Mouse (Mus musculus) frontal cortex, postnatal 36 days (tissue): ENCODE measurements around the gene Gm37240.

ENCODE experiments used
- DNase-seq, 2 experiments: peaks; one replicate each; pipeline ENCODE4 v3.0.0; 2022; ENCODE audit warnings: low spot score in 2 of 2

Gene Gm37240

DNA sequence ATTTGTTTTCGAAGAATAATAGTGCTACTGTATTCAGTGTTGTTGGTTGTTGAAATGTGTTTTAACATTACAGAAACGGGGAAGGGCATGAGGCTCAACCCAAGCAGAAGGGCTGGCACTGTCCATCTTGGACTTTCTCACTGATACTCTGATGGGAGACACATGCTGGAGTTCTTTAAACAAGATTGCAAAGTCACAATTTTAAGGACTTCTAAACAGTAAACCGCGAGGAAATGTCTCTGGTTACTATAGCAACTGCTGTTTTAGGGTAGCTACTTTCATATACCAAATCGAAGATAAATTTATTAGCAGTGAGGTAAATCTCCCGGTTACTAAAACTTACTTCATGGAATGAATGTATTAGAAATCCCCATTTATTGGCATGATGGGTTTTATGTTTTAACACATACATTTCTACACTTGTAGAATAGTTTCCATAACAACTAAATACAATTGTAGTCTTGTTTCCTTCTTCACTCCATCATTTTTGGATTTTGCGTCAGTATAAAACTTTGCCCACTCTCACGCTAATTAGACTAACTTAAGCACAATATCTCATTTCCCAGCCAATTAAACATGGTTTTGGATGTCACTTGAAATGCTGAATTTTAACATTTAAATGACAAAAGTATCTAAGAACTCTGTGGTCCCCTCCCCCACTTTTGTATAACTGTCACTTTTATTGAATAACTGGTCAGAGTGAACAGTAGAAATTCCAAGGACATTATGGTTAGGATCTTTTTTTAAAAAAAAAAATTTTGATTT, 932.1 kb downstream of the Gm37240 start:
- DNase-seq = no peak

DNA sequence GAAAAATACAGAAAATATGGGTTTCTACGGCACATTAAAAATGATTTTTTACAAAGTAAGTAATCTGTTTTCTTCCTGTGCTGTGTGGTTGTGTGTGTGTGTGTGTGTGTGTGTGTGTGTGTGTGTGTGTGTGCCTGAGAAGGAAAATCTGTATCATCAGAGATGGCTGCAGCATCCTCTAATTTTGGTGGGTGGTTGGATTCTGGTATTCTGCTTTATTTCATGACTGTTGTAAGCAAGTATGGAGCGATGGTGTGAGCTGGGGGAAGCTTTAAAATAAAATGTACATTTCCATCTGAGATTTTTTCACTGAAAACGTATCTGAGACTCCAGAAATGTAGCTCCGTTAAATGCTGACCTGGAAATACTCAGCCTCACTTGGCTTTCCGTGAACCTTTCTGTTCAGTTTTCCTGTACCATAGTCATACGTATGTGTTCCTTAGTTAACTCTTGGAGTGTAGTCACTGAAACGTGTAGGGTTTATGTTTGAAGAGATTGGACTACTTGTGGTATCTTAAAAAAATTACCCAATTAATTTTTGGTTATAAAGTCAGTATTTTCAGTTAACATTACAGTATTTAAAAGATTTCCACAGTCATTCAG, 934.6 kb downstream of the Gm37240 start:
- peak in 1 of 2 experiments; percentile 13 for DNase-seq

DNA sequence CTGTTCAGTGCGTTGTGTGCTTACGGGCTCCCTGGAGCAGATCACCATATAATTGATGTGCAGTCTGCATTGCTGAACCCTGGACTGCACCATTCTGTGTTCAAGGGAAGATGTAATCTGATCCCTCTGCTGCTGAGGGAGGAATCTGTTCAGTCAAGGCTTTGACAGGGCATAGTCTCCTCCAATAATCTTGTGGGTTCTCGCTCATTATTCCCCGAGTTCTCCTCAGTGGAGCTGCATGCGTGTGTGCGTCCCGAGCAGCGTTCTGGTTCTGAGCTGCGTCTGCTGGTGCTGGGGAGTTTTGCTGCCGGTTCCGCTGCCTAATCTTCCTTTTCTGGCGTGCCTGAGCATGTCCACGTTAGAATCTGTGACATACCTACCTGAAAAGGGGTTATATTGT, 935.2 kb downstream of the Gm37240 start:
- DNase-seq = peak; percentile 80 to 85

DNA sequence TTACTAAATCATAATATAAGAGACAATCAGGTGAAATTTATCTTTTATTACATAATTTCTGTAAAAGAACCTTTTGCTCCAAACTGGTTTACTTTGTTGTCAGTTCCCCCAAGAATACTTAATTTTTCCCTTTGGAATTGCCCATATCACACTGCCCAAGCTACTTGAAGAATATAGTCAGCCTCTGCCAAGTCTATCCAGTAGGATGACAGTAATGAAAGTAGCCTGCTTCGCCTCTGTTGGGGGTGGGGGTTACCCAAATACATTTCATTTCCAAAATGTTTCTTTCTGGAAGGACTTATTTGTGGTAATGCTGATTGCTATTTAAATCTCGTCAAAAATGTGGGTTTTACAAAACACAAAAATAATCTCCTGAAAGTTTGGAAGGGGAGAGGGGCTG, 935.6 kb downstream of the Gm37240 start:
- DNase-seq = no peak

DNA sequence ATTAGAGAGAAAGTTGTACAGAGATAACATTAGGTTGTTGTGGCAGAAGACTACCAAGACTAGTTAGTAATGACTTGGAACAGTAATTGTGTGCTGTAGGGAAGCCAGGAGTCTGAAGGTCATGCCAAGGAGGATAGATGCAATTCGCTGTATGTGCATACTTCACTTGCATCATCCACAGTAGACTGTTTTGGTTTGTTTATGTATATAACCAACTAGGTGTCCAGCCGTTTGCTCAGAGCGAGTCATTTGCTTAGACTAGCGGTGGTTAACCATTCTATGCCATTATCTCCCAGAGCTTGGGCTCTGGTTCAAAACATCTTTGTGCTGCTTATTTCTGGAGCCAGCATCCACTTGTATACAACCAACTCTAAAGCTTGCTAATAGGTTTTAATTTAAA, 937.9 kb downstream of the Gm37240 start:
- DNase-seq = no peak

DNA sequence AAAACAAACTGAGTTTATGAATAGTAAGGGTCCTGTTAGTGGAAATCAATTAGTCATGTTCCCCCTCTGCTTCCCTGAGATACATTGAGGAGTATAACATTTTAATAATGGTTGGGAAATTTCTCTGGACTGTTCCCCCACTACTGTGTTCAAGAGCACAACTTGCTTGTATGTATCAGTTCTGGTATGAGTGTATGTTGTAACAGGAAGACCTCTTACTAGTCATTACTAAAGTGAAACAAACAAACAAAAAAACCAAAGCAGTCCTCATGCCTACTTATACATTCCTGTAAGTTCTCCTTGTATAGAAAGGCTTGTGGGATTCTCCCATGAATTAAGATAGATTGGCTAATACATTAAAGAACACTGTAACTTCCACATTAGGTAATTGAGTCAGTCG, 940.9 kb downstream of the Gm37240 start:
- no peak for DNase-seq

DNA sequence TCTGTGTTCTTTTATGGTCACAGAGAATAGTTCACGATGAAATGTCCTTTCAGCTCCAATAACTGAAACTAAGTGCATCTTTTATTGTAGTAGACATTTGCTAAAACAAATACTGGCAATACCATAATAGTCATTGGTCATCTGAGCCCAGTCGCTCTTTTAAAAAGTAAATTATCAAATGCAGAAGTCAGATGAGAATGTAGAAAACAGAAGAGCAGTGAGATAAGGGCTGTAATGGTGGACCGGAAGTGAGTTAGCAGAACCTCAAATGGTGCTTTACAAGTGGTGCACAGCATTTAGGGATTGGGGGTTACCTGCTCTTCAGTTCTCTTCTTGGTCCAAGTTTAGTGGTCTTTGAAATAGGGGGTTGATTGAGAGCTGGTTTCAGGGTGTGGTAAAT, 942.4 kb downstream of the Gm37240 start:
- DNase-seq = no peak

DNA sequence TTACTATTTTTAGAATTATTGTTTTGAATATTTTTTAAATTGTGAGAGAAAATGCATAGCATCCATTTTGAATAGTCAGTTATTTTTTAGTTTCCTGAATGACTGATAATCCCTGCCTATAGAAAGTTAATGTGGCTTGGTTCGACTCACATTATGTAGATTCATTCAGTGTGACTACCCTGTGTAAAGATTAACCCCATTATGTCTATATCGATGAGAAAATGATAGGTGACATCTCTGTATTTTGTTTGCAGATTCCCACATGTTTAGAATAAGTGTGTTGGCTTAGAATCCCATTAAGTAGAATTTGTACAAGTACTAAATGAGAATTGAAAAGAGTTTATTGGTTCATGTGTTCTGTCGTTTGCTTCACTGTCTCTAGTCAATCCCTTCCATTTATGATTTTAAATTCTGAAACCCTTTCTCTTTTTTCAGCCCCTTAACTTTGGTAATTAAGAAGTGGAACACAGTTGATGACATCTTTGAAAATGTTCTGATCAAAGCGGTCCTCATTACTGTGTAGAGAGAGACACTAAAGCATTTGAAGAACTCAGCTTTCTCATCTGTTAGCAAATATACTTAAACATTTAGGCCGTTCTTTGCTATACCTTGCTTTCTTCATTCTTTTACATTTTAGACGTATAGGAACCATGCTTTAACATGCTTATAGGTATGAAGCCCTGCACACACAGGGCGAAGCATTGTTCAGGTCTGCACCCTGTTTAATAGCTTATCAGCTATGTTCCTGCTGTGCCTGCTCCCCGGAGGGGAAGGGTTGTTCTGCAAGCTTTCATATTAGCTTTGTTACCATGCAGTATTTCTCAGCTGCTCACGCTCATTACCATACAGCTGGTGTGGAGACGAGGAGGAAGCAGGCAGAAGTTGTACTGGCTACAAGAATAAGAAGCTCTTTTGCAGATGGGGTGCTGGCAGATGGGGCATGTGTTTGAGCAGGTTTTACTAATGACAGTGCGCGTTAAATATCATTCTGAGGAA, 949.7 kb downstream of the Gm37240 start:
- DNase-seq = peak; percentile 36 to 59

DNA sequence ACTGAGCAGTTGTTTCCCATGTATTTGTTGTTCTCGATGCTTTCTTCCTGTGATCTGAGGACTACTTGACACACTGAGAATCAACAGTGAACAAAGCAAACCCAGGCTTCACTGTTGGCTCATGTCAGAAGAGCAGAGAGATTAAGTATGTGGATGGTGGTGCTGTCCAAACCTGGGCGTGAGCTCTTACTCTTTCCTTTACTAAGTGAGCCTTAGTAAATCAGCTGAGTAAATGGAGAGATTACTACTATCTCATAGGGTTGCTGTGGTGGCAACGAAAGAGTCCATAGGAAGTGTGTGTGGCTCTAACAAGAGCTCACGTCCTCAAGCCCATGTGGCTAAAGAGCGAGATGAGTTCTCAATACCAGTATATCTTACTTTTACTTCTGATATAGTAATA, 950.4 kb downstream of the Gm37240 start:
- DNase-seq = no peak

DNA sequence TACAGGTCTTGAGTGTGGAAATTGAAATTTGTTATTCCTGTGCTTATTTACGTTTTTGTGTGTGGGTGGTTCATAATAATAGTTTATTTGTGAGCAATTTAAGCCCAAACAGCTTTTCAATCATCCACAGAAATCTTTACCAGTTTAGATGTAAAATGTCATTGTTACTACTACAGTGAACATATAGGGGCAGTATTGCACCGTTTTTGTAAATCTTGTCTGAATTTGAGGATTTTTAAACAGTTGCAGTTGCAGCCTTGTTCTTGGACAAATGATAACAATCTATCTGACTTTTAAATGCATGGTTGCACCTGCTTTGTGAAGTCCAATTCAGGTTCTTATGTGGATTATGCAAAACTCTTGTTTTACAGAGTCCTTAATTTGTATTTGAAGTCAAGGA, 951.1 kb downstream of the Gm37240 start:
- DNase-seq = no peak

DNA sequence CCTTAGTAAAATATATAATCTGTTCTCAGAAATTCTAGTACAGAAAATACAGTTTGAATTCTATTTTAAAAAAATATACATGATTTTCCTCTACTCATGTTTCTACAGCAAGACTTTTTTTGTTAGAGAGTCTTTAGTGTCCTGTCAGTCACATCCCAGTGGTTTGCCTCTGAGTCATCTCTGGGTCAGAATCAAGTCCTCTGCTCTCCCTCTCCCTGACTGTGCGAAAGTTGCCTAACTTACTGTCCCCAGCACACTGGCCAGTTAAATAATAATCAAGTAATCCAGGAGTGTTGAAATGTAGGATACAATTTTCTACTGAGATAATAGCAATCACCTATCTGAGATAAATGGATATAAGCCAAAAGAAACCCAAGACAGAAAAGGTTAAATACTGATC, 951.6 kb downstream of the Gm37240 start:
- DNase-seq = no peak

DNA sequence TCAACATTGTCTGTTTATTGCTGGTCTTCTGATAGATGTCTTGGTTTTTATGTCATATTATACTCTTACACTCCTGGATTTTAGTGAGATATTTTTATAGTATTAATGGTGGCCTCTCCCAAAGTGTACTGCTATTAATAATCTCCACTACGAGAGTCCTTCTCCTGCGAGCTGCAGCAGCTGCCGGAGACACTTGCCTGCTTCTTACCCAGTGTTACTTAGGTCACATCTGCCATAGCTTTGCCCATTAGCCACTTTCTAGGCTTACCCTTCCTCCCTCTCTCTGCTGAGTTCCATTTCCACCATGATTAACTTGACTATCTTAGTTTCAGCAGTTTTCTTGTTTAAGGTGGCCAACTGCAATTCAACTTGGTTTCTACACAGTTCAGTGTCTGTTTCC, 956.6 kb downstream of the Gm37240 start:
- no peak for DNase-seq

DNA sequence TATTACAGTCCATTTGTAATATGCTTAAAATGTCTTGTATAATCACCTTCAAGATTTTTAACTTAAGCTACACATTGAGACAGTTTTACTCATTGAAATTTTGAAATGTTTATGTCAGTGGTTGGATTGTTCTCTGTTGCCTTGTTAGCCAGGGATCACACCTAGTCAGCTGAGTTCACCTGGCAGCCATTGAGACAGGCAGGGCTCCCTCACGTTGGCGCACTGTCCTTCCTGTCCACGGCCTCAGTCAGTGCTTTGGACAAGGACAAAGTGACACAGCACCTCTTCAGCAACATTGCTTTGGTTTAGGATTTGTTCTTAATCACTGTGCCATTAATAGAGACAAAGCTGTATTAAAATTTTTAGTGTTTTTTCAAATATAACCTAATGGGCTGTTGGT, 958.1 kb downstream of the Gm37240 start:
- no peak for DNase-seq

DNA sequence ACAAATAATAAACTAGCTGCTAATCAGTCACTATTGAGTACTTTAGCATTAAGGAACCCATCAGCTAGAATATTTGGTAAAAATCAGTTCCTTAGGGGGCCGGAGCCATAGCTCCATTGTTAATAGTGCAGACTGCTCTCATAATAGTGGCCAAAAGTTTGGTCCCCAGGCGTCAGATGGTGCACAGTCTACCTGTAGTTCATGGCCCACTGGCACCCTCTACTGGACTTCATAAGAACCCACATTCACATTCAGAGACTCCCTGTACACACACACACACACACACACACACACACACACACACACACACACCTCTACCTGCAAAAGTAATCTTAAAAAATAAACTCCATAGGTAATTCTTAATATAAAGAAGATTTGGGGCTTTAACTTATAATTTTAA, 959.4 kb downstream of the Gm37240 start:
- no peak for DNase-seq

DNA sequence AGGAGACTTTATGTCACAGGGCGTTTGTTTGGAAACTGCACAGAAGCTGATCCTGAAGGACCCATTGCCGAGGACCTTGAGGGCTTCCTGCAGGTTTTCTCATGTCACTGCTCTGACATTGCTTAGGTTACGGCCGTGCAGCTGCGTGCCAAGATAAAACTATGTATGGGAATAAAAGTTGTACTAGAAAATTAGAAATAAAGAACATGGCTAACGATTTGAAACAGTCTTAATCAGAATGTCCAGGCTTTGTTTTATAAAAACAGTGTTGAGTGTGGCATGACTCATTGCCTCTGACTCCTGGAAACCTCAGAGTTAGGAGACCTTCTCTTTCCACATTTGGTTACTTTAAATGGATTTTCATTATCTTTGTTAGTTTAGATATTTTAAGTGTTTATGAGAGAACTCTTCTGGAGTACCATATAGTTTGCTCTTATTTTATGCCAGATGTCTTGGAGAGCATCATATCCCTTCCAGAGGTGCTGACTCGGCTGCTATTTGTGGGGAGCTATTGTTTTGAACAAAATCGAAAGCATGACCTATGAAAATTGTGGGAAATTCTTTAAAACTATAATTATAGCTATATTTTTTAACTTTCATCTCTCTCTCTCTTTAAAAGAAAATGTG, 960.0 kb downstream of the Gm37240 start:
- DNase-seq = no peak

DNA sequence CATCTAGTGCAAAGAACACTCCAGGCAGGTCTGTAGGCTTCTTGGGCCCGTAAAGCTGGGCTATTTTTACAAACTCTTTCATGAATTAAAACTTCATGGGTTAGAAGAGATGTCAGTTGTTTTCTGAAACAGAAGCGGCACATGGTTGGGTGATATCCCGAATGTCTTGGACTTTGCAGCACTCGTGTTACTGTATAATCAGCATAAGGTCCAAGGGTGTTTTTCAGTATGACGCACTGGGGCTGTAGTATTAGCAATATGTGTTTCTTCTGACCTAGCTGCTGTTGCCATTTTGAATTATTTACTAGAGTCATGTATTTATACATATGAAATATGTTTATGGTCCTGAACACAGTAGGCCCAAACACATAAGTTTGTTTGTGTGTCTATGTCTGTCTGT, 961.2 kb downstream of the Gm37240 start:
- DNase-seq = no peak

DNA sequence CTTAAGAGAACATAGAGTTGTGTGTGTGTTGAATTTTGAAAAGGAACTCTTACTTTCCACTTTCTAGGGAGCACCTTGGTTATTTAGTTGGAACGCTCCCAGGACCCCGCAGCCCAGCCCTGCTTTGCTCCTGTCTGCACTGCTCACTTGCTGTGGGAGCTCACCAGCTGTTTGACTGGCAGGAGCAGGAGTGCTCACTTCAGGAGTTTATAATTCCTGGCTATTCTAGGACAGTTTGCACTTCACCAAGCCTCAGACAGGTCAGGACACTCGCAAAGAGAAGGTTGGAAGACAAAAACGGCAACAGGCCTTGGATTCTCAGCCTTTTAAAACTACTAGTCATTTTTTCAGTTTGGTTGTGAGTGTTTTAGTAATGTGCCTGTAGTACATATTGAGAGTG, 962.1 kb downstream of the Gm37240 start:
- no peak for DNase-seq

DNA sequence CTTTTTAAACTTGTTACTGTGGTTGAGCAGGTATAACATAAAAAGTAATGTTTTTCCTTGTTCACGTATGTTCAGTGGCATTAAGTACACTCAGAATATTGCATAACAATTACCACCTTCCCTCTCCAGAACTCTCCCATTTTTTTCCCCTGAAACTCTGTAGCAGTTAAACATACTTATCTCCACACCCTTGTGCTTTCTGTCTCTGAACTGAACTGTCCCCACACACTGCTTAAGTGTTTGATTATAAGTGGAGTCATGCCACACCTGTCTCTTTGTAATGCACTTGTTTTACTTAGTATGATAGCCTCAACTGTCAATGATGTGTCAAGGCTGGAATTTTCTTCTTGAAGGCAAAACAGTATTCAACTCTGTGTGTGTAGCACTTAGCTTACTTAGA, 963.6 kb downstream of the Gm37240 start:
- no peak for DNase-seq

DNA sequence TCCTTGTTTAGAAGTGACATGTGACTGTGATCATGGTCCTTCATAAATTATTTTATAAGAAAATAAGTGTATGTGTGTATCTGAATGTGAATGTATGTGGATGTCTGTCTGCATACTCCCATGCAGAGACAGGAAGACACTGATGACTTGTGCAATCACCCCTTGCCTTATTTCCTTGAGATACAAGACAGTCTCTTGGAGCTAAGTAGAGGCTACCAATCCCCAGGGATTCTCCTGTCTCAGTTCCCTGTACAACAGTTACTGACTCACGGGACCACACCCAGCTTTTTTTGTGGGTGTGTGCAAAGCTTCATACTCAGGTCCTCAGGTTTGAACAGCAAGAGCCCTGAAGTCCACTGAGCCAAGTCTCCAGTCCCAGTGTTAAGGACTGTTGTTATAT, 964.1 kb downstream of the Gm37240 start:
- no peak for DNase-seq

DNA sequence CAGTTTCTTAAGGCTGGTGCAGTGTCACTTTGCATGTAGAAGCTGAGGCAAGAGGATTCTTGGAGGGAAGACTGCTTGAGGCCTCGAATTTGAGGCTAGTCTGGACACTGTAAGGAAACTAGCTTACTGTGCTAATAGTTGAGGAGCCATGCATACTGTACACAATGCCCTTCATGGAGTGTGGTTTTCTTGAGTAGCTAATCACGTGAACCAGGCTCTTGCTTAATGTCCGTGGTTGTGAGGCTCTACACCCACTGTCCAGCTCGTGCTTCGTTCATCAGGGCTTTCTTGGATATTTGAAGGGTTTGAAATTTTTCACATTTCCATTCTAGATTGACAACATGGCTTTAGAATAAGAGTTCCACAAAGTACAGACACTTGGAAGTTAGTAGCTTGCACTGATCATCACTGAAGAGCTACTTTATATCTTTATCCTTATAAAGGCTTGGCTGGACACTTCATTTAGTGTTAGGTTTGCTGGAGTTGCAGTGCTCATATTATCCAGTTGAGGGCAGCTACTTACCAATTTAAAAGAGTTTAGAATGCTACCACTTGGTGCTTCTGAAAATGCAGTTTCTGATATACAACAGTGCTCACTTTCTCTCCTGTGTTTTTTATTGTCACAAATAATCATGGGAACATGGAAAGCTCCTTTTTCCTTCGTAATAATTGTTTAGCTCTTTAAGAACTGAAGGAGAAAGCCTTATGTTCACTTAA, 965.5 kb downstream of the Gm37240 start:
- peak; percentile 9 to 65 for DNase-seq

DNA sequence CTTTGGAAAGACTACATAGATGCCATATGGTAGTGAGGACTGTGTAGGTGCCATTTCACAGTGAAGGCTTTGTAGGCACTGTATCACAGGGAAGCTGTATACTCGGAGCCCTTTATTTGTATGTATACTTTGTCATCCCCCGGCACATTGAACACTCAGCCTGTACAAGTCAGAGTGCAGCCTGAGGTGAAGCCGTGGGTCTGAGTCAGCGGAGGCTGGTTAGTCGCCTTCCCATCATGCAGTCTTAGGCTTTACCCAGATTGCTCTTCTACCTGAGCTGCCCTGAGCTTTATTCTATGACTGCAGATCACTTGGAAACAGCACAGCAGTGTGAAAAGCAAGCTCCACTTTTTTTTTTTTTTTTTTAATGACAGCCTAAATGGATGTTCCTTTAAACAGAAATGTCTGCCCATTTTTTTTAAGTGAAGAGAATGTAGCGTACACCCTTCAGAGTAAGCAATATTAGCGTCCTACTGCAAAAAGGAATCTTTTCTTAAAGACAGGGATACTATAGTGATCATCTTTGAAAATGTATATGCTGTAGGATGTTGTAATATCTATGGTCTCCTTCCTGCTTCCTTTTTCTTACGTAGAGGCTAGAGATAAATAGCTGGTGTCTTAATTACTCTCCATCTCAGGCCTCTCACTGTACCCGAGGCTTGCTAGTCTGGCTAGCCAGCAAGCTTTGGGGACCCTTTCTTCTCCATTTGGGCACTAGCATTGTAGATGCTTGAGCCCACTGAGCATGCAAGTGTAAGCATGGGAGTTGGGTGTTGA, 969.2 kb downstream of the Gm37240 start:
- peak in 1 of 2 experiments; percentile 4 for DNase-seq
